Mouse (Mus musculus) heart, postnatal 0 days (tissue): ENCODE measurements around the gene Smok2b.
"Not testable (repeated sequence)": the region's sequence is repeated elsewhere in the genome, so short reads cannot be mapped to it uniquely, and the experiment has no call there.

ENCODE experiments used
- CTCF ChIP-seq: IDR thresholded peaks from 2 replicates; pipeline ENCODE4 v1.5.1; 2016; ENCODE audit warnings: antibody characterized with exemption, control low read depth, low read depth
- EP300 ChIP-seq: IDR thresholded peaks from 2 replicates; pipeline ENCODE4 v1.6.1; 2016; ENCODE audit warnings: antibody characterized with exemption, low read depth

- not testable (repeated sequence) for TF ChIP-seq CTCF, EP300
Observed at GRCm38 (mm10) chr17:13201551-13201950, 28.5 kb upstream of the Smok2b start.
